Mouse (Mus musculus) heart, postnatal 4 days (tissue): Measurements from ENCODE around the gene Asl. TPM values are rescaled to one million over a fixed set of nuclear protein-coding genes. Genes with fewer than 3 reads are reported as not detected.
A peak's percentile ranks its signal among the peaks of the same experiment; 100 is the strongest.

Source experiments
- DNase-seq: peaks from one replicate; pipeline ENCODE4 v3.0.0; 2021
- total RNA-seq, 2 experiments: library from RNA; stranded (reverse); gene quantifications; 2 replicates each; pipeline ENCODE4 v1.2.3; 2021

Gene Asl
- total RNA-seq, 2 experiments from 2014 or later: 15.1 to 17.6 TPM

DNA sequence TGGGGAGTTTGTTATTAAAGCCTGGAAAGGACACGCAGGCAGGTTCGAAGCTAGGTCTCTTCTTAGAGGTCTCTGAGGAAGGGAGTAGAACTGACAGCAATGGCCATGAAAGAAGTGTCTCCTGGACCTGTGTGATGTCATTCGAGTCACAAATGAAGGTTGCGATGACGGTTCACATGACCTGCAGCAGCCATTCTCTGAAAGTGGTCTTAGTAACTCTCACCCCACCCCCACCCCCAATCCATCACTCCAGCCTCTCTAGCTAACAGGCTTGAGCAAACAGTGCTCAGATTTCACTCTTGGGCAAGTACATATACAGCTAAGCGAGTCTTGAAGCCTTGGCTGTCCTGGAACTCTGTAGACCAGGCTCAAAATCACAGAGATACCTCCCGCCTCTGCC is 25.8 kb downstream of the Asl start:
- DNase-seq: no peak

DNA sequence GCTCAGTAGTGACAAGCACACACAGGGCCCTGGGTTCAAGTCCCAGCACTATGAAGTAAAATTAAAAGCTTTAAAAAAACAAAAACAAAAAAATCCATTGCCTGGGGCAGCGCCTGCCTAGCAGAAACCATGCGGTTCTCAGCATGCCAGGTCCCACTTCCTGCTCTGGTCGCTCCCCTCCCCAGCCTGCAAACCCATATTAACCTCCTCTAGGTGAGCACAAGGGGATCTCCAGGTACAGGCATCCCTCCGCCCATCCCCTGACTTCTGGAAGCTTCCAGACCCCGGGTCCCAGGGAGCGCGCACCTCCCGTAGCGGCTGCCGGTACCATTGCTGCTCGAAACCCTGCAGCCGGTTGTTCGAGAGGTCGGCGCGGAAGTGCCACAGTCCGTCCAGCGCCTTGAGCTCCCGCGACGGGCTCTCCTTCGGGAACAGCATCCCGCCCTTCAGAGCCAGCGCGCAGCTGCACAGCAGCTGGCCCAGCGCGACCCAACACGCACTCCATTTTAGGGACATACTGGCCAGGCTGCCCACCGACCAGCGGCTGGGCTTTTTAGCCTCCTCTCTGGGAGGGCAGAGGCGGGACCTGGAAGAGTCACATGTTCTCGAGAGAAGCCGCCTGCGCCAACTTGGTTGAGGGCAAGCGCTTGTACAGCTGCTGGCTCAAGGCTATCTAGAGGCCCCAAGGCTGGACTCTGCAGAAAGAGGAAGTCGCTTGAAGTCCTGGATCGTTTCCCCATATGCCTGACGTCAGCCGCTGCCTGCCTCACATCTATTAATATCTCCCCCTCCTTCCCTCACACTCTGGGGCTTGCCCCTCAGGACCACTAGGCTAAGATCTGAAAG is 26.5 kb downstream of the Asl start, which contains the start of gene Gusb:
TSS of gene Gusb (minus strand) at position 749 of the 846 bp plus-strand sequence.
- peak; percentile 88 for DNase-seq

DNA sequence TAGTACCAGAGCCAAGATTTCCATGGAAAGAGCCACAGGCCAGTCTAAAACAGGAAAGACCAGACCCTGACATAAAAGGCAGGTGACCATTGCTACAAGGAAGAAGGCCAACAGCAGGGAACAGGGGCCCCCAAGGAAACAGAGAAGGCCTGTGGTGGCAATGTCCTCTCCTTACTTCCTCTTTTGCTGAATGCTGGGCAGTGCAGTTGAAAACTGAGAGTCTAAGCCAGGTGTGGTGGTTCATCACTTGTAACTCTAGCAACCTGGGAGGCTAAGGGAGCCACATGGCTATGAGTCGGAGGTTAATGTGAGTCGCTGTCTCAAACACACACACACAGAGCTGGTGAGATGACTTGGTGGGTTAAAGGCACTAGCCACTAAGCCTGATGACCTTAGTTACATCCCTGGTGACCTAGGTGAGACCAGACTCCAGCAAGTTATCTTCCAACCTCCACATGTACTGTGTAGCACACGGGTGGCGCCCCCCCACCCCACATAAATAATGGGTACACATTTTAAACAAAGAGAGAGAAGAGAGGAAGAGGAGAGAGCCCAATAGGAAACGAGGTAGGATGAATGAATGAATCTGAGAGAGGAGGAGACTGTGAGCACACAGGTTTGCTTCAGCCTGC is 27.6 kb downstream of the Asl start:
- no peak for DNase-seq

DNA sequence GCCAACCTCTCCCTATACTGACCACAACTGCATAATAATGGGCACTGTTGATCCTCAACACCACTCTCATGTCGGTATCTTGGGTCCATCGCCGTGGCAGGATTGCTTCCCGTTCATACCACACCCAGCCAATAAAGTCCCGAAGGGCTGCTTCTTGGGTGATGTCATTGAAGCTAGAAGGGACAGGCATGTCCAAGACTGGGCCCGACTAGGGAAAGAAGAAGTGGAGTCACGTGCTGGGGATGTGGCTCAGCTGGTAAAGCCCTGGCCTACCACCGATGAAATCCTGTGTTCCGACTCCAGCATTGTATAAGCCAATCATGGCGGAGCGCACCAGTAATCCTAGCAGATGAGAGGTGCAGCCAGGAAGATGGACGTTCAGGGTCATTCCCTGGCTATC is 28.3 kb downstream of the Asl start:
- DNase-seq: peak; percentile 24

DNA sequence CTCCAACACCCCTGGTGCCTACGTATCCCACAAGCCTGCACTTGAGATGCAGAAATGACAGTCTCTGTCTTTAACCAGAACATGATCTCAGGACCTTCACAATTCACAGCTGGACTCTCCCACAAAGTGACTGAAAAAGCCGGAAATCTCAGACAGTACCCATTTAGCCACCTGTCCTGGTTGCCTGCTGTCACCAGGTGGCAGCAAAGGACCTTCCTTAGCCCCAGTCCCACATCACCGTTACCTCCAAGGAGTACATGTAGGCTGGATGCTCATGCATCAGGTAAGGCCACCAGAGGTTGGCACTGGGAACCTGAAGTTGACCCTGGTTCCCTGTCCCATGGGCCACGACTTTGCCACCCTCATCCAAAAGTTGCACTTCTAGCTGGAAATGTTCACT is 29.9 kb downstream of the Asl start:
- DNase-seq: peak; percentile 72

DNA sequence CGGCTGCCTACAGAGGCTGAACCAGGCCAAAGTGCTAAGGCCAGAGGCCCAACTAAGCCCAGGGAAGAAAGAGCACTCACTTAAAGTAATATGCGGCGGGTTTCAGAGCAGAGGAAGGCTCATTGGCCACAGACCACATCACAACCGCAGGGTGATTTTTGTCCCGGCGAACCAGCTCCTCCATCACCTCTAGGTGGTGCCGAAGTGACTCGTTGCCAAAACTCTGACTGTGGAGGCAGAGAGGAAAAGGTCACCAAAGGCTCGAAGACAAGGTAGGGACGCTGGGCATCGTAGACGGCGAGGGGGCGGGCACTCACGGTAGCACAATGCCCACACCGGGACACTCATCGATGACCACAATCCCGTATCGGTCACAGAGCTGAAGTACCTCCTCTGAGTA is 31.3 kb downstream of the Asl start:
- no peak for DNase-seq

DNA sequence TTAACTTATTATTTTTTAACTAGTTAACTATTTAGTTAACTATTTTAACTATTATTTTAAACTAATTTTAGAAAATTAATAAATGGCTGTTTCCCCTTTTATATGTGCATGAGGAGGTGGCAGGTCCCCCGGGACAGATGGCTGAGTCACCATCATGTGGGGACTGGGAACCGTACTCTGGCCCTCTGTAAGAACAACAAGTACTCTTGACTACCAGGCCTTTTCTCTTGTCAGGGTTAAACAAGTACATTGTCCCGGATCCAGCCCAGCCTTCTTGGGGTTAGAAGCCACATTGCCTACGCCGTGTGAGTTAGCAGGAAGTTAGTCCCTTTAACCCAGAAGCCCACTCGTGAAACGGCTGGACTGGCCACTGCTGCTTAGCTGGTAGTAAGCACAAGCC is 34.1 kb downstream of the Asl start:
- no peak for DNase-seq

DNA sequence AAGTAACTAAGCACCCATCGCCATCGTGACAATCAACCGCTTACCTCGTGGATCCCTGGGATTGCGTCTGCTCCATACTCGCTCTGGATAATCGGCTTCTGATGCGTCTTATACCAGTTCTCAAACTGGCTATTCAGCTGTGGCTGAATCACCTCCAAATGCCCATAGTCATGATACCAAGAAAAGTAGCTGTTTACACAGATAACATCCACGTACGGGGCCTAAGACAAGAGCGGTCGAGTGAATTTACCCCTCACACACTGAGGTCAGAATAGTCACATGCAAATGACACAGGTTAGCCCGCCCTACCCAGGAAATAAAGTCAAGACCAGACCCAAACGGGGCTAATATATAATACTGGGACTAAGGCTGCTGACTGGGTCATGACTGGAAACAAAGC is 35.7 kb downstream of the Asl start:
- no peak for DNase-seq

DNA sequence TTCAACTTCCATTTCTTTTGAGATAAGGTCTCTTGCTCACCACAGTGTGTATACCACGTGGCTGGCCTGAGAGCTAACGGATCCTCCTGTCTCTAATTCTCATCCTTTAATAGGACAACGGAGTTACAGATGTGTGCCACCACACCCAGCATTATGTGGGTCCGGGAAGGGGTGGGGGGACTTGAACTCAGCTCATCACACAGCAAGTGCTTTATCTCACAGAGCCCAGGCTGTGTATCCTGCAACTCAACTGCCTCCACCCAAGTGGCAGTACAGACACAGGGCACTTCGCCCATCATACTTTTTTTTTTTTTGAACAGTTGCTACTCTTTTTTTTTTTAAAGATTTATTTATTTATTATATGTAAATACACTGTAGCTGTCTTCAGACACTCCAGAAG is 37.1 kb downstream of the Asl start:
- no peak for DNase-seq

DNA sequence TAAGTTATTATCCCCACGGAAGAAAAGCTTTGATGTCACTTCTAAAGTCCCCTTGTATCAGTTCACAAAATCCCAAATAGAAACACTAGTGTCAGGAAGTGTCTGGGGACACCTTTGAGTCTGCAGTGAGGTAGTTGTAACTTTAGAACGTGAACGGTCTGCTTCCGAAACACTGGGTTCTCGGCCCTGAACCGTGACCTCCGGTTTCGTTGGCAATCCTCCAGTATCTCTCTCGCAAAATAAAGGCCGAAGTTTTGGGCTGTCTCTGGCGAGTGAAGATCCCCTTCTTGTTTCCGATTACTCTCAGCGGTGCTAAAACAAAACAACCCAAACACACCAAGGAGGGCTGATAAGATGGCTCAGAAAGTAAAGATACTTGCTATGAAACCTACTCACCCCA is 39.7 kb downstream of the Asl start:
- no peak for DNase-seq

DNA sequence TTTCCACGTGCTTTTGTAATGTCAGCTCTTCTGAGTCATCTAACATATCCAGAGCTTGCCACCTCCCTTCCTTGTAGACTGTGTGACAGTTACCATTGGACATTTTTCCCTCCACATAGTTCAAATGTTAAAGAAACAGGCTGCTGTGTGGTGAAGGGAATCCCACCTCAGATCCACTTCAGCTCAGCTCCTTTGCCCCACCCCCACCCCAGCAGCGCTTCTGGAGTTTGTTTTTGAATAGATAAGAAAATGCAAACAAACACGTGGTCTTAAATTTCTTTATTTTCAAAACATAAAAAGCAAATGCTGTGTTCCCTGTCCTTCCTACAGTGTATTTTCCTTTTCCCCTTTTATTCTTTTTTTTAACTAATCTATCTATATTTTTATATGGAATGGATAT is 48.8 kb downstream of the Asl start:
- DNase-seq: no peak

DNA sequence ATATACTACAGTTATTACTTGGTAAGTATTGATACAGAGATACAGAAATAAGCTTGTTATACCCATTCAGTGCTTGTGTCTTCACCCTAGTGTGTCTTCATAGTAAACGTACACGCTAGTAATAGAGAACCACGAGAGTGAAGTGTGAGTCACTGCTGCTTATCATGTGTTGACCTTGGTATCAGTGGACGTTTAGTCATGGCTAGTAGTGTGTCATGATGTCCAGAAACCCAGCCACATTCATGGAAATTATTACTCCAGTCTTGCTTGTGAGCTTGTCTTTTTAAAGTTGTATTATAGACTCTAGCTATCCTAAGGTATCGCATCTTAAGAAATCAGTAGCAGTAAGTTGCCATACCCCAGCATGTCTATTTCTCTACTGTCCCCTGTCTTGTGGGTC is 50.4 kb downstream of the Asl start:
- DNase-seq: no peak

DNA sequence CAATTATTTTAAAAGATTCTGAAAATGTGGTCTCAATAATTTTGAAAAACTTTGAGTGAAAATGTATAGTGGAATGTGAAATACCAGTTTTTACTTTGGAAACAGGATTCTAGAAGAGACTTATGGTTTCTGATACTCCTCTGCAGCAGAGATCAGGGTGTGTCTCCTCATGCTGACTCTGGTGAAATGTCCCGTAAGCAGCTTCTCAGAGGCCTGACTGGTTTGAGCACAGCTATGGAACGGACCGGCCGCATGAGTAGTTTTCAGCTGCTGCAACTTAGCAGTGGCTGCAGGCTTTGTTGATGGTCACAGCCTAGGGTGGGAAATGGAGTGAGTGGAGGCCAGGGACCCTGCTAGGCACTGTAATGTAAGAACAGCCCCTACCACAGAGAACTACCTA is 51.3 kb downstream of the Asl start:
- no peak for DNase-seq

DNA sequence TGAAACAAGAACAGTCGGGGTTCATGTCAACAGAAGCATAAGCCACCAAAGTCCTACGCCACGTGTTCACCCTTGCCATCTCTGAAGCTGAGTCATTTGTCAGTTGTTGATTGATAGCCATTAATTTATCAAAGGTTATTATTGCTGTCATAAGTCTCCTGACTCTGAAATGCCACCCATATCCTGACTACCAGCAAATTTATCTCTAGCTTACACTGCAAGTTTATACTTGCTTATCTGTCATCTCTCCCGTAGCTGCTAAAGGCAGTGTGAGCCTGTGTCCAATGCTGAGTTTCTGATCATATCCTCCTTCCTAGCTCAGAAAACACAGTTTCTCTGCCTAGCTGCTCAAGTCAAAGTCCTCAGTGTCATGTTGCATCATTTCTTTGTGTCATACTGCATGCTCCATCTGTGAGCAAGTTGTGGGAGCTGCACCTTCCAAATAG is 54.2 kb downstream of the Asl start:
- no peak for DNase-seq

DNA sequence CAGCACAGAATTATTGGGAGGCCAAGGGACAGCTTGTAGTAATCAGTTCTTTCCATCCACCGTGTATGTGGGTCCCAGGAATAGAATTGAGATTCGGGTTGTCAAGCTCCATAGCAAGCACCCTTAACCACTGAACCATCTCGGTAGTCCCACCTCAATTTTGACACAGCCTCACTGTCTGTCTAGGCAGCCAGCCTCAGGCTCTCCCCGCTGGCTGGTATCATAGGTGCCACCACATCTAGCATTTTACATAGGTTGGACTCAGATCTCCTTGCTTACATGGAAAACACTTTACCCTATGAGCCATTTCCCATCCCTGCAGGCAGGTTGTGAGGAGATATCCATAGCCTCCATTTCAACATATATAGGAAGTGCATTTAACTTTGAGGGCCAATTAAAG is 54.7 kb downstream of the Asl start:
- DNase-seq: no peak

DNA sequence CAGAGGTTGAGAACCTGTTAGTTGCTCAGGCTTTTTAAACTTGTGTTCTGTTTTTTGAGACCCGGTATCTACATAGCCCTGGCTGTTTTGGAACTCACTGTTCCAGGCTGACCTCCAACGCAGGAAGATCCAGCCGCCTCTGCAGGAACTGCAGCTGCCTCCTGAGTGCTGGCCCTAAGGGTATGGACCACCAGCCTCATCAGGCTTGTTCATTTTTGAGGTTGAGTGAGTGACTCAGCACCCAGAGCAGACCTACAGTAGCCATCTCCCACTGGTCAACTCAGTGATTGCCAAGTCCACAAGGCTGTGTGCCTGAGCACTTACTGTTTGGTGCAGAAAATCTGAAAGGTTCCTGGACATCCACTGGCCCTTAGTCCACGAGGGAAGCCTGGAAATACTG is 57.6 kb downstream of the Asl start:
- DNase-seq: no peak

DNA sequence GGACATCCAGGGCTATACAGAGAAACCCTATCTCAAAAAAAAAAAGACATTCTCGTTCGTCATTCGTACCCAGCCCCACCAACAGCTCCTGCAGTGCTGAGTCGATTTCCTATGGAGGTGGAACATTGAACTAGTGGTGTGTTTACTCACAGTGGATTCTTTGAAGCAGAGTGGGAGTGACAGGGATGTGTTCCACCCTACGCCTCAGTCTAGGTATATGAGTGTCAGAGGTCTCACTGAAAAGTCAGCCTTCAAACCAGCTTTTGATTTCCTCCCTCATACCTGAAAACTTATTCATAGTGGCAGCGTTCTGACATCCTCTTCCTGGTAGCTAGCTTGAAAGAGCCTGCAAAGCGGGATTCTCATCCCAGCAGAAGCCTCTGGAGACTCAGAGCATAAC is 60.6 kb downstream of the Asl start:
- DNase-seq: no peak

DNA sequence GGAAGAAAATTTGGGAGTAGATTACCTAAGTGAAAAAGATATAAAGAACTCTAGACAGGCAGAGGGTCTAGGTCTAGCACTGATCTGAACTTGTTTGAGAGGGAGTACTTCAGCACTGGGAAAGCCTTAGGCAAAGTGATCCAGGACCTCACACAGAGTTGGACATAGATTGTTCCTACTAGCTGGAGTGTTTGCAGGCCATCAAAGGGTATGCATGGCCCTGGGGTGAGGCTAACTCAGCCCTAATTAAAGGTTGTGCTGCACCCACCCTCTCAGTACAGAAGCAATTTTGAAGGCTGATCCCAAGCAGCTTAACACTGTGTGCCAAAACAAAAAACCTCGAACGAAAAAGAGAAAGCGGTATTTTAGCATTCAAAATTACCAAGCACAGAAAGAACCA is 62.6 kb downstream of the Asl start:
- DNase-seq: no peak

DNA sequence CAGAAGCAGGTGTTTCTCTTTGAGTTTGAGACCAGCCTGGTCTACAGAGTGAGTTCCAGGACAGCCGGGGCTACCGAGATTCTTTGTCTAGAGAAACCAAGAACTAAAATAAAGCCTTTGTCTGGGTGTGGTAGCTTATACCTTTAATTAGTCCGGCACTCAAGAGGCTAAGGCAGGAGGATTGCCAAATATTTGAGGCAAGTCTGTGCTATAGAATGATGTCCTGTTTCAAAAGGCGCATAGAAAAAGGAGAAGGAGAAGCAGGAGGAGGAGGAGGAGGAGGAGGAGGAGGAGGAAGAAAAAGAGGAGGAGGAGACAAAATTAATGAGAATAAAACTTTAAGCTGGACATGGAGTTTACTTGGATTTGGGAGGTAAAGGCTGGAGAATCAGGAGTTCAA is 65.8 kb downstream of the Asl start:
- DNase-seq: no peak

Other genes starting within 250 kb of the Asl start
- 10 to 100 TPM; 13.0 to 14.7 TPM for gene Psph, start 241.8 kb downstream of the Asl start, total RNA-seq
- gene Sumf2, start 182.3 kb downstream of the Asl start, total RNA-seq: 10 to 100 TPM; 13.0 to 13.7 TPM
- gene Chchd2, start 141.8 kb downstream of the Asl start, total RNA-seq: 100 to 1,000 TPM; 757 to 792 TPM
- gene Zbed5, start 133.5 kb downstream of the Asl start, total RNA-seq: 1 to 10 TPM; 1.2 to 1.3 TPM
- 1 to 10 TPM; 2.8 to 3.1 TPM for gene Phkg1, start 130.7 kb downstream of the Asl start, total RNA-seq
- 1 to 10 TPM in 1 of 2 experiments, not detected in 1; 1.9 TPM for gene Nupr1l, start 120.7 kb downstream of the Asl start, total RNA-seq
- 10 to 100 TPM; 22.6 TPM for gene Vkorc1l1, start 87.3 kb downstream of the Asl start, total RNA-seq
- gene Gusb, start 26.2 kb downstream of the Asl start, total RNA-seq: 10 to 100 TPM; 26.6 to 26.8 TPM
- 10 to 100 TPM; 14.8 to 15.7 TPM for gene Crcp, start within 50 bp of the Asl start, total RNA-seq
- gene Tpst1, start 44.1 kb upstream of the Asl start, total RNA-seq: 10 to 100 TPM; 15.7 to 16.9 TPM
- 1 to 10 TPM; 4.4 to 4.6 TPM for gene Kctd7, start 115.6 kb upstream of the Asl start, total RNA-seq
- gene Rabgef1, start 142.6 kb upstream of the Asl start, total RNA-seq: 10 to 100 TPM; 19.4 to 23.5 TPM
- 10 to 100 TPM; 39.1 to 40.9 TPM for gene Tmem248, start 187.8 kb upstream of the Asl start, total RNA-seq
- gene Sbds, start 226.3 kb upstream of the Asl start, total RNA-seq: 10 to 100 TPM; 45.6 to 46.4 TPM
- gene Tyw1, start 226.4 kb upstream of the Asl start, total RNA-seq: 10 to 100 TPM in 1 of 2 experiments, 1 to 10 TPM in 1; 9.6 to 11.4 TPM